Mouse (Mus musculus) liver, postnatal 0 days (tissue): Measurements from ENCODE around the gene Timp2.

Experiments used
- CTCF ChIP-seq: sonication (generic); IDR thresholded peaks from 2 replicates; pipeline ENCODE4 v1.5.1; 2016; ENCODE audit warnings: antibody characterized with exemption, low read depth
- EP300 ChIP-seq: IDR thresholded peaks from 2 replicates; pipeline ENCODE4 v1.6.1; 2016; ENCODE audit warnings: antibody characterized with exemption, low read depth, mild to moderate bottlenecking

DNA sequence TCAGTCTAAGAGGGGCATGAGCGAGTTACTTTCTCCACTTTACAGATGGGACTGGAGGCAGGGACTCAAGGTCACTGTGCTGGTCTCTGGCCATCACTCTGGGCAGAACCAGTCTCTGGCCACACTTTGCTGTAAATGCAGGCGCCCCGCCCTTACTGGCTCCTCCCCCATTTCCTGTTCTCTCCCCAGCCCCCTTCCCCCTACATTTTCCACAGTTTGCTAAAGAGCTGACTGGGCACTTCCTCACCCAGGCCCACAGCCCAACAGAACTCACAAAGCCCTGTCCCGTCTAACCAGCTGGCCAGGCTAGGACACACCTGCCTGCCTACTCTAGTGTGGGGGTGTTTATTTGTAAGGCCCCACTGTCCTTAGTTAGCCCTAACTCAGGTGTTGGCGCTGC, 6.7 kb downstream of the Timp2 start:
- TF ChIP-seq CTCF (no peak), EP300 (no peak)
